14 mouse cellular contexts compared by ENCODE assay signal in genomic region chr12:73879730-73880129, GRCm38 (mm10). TPM values are rescaled to one million over a fixed set of nuclear protein-coding genes. Genes with fewer than 3 reads are reported as not detected.
"Had no signal": no experiment of that assay in that cellular context is flagged by ENCODE, and none has a peak within 500 bp of the region (broad histone marks: within the 10 kb centered on the region; RNA-seq: fewer than 3 reads in every experiment).

No protein-coding gene starts in this region.

- H3K4me3 ChIP-seq: midbrain, embryonic 10.5 days; midbrain, embryonic 12.5 days; myocyte; neural tube, embryonic 13.5 days; neural tube, embryonic 15.5 days had no signal

- DNase-seq: lung, embryonic 14.5 days; lung, postnatal 4 days; midbrain, embryonic 14.5 days; right cerebral cortex, postnatal 14 days; thymus, adult 18-20 months; thymus, postnatal 14 days; thymus, postnatal 36 days had no signal

- H3K27ac ChIP-seq: midbrain, embryonic 10.5 days; midbrain, embryonic 12.5 days; neural tube, embryonic 13.5 days; neural tube, embryonic 15.5 days had no signal

- H3K4me1 ChIP-seq: neural tube, embryonic 13.5 days; neural tube, embryonic 15.5 days had no signal

- ATAC-seq: midbrain, embryonic 16.5 days had no signal

RNA-seq across cellular contexts. Expression of gene Gm49321, which starts 57.7 kb away (rescaled TPM):
- total RNA-seq: megakaryocyte-erythroid progenitor cell, adult 5-6 weeks had no signal
- polyA plus RNA-seq: myocyte had no signal
